Mouse (Mus musculus) cerebellum, postnatal 4 days (tissue): ENCODE results near the gene 4930404N11Rik.

Experiments
- DNase-seq, 2 experiments: peaks; one replicate each; pipeline ENCODE4 v3.0.0; 2022; ENCODE audit warnings: low spot score in 2 of 2, mixed read lengths in 1 of 2

4930404N11Rik gene

DNA sequence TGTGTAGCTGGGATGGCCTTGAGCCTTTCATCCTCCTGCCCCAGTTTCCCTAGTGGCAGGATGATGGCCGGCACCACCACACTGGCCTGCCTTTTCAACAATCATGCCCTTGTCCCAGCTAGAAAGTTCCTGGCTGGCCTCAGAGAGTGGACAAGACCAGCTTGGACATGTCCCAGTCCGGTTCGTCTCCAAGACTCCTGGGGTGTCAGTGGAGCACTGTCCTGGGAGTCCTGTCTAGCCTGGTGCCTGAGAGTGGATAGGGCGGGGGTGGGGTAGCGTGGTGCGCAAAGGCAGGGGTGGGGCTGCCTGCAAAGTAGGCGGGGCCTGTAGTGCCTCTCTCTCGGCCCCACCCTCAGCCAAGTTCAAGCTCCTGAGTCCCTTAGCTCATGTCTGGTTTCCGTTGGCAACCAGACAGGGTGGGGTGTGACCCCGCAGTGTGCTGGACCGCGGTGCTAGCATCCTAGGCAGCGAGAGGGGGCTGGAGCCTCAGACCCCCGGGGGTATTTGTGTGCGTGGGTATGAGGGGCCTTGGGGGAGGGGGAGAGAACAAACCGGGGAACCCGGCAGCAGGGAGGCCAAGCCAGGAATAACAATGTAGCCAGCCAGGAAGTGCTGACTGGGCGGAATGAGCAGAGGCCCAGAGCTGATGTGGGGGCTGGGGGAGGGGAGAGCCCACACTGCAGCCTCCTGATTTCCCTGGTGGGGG is 36.1 kb upstream of the 4930404N11Rik start:
- no peak for DNase-seq

DNA sequence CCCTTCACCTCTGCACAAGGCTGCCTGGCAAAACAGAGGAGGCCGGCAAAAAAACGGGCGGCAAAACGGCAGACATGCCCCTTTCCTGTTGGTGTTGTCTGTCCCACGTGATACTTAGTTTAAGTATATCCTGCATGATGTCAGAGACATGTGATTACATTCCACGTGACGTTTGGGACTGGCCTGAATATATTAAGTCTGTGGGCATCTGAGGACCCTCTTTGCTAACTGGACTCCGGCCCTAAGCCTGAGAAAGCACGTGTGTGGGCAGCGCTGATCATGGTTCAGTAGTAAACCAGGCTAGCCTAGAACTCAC is 35.5 kb upstream of the 4930404N11Rik start:
- no peak for DNase-seq

DNA sequence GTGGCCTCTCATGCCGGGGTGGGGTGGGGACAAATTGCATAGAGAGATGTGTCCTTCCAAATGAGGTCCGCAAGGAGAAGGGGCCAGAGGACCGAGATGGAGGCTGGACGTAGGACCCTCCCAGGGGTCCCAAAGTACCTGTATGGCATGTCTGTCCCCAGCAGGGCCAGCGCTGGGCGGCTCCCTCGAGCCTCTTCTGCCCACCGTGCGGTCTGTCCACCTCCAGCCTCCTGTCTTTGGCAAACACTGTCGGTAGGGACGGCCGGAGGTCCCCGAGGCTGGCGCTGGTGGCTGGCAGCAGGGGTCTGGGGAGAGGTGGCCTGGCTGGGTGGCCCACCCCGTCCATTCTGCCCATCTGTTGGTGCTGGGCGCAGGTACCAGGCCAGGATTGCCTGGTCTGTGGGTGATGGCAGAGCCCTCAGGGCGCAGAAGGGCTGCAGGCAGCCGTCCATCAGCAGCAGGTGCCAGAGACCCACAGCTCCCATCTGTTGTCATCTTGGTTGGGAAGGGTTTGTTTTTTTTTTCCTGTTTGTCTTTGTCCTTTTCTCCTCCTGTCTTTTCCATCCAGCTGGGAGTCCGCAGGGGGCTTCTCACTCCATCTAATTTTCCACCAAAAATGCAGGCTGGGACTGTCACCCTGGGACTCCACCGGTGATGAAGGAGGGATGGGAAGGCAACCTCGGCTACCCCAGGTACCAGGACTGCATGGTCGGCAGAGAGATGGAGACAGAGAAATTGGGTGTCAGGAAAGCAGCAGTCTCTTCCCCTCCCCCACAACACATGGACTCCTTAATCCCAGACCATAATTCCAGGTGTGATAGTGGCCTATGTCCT is 35.0 kb upstream of the 4930404N11Rik start:
- DNase-seq, result peak in 1 of 2 experiments; percentile 81

DNA sequence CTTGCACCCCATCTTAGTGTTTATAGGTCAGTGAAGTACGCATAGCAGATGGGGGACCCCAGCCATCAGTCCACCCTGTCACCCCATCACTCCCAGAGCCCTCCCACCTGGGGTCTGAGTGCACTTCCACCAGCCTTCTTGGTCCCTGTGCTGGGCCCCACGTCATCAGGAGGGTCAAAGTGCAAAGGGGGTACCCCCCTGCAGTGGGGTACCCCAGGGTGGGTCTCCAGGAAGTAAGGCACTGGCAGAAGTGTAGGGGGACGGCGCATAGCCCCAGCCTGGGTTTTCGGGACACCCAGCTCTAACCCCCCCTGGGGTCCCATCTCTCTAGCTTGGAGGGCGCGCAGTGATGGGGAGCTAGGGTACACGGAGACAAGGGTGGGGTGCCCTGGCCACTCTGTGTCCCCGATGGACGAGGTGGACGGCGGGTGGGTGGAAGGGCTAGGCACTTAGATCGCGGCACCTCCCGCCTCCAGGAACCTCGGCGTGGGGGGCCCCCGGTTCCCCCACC is 34.2 kb upstream of the 4930404N11Rik start:
- no peak for DNase-seq

DNA sequence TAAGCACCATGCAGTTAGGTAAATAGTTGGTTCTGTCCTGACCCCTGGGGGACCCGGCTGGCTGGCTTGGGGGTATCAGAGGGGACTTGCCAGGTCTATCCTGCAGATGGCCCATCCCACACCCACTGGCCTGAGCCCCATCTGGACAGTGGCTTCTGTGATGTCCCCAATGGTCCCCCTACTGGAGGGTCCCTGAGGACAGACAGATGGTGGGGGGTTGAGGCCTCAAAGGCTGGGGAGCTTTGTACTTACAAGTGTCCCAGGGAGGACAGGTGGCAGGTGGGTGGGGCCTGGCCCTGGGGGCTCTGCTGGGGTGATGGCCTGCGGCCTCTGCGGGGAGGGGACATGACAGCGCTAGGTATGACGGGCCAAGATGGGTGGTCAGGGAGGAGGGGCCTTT is 33.7 kb upstream of the 4930404N11Rik start:
- no peak for DNase-seq

DNA sequence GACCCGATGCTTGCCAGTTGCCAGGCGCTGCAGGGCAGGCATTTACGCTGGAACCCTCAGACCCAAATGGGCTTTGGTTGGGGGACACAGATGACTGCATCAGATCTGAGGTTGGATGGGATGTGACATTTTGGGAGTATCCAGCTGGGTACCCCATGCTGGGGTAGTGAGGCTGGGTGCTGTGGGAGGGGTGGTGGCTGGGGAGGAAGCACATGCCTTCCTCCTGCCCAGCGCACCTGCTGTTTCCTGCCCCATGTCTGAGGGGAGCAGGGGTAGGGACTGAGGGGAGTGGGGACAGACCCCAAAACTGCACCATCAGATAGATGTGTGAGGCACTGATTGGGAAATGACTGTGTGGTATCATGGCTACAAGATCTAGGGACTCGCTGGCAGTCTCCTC is 31.1 kb upstream of the 4930404N11Rik start:
- no peak for DNase-seq

DNA sequence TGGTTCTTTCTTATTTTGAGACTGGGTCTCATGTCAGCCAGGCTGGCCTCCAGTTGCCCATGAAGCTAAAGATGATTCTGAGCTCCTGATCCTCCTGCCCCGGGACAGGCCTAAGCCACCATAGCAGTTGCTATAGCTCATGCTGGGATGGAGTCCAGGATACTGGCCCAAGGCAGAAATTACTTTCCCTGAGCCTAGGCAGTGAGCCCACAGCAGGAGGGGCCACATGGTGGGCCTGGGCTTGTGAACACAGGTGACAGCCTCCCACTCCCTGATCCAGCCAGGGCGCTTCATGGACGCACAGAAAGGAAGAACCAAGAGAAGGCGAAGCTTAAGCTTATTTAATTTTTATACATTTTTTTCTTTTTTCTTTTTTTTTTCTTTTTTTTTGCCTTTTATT is 30.2 kb upstream of the 4930404N11Rik start:
- no peak for DNase-seq

DNA sequence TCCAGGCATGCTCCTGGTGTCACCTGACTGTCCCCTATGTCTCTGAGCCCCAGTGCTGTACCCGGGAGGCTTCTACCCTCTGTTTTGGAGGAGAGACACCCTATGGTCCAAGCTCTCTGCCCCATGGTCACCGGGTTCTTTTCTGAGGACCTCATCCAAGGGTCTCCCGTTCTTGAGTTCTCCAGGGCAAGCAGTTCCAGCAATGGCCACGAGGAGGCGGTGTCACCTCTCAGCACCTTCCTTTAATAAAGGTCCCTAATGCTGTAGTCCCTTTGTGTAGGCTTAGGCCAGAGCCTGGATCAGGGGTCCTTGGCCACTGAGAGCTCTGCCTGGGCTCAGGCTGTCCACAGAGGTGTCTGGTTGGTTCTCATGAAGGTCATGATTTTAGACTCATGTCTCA is 29.5 kb upstream of the 4930404N11Rik start:
- peak; percentile 55 to 86 for DNase-seq

DNA sequence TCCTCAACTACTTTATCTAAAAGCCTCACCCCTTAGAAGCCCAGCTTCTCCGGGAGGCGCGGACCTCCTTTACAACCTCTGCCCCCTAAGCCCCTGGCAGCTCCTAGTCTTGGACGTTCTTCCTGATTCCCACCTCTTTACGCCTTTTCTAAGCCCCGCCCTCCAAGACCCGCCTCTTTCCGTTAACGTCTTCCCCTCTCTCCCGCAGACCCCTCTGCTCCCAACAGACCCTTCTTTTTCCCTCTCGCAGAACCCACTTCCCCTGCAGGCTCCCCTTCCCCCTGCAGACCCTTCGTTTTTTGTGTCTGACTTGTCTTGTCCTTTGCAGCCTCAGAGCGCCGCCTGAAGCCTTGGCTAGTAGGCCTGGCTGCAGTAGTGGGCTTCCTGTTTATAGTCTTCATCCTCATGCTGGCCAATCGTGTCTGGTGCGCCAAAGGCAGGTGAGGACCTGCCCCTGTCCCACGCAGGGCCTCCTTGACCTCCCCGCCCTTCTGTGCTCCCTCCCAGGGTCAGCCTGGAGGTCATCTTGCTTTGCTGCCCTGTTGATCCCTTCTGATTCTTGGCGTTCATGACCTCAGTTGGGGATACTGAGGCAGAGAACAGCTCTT is 27.9 kb upstream of the 4930404N11Rik start:
- no peak for DNase-seq

DNA sequence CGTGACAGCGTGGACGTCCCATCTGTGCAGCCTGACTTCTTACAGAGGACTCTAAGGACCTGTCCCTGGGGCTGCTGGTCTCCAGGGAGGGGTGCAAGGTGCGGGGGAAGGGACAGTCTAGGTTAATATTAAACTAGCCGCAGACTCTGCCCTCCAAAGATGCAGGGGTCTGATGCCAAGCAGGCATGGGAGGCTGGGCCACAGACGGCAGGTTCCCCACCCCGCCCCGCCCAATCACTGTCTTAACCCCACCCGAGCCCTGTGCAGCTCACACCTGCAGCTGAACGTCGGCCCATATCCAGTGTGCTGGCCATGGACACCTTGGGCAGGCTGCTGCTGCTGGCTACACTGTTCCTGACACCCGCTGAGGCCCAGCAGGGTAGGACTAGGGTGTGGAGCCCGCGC is 27.2 kb upstream of the 4930404N11Rik start, which contains the start of gene Smim24:
Smim24 (plus strand) TSS at position 271 of the 405 bp plus-strand sequence.
- DNase-seq, result no peak

DNA sequence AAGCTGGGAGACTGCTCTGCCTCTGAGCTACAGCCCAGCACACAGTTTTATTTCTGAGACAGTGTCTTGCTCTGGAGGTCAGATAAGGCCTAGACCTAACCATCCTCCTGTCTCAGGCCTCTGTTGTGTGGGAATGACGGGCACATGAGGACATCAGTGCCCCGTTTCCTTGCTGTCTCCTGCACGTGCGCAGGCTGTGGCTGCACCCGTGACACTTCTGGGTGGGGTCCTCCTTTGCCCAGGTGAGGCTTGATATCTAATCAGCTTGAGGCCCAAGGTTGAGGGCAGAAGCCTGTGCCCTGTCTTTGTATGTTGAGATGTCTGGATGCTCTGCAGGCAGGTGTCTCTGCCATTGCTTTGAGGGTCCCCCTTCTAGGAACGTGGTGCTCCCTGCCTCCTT is 26.7 kb upstream of the 4930404N11Rik start:
- DNase-seq, result no peak

DNA sequence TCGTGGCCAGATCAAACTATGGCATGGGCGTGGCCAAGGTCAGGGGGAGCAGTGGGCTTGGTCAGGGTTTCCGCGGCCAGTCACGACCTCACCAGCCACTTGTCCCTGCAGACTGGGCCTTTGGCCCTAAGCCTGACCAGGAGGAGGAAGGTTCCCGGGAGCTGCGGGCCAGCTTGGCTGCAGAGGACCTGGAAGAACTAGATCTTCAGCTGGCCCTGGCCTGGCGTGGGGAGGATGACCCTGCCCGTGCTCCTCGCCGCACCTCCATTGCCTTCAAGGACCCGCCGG is 25.0 kb upstream of the 4930404N11Rik start:
- no peak for DNase-seq

DNA sequence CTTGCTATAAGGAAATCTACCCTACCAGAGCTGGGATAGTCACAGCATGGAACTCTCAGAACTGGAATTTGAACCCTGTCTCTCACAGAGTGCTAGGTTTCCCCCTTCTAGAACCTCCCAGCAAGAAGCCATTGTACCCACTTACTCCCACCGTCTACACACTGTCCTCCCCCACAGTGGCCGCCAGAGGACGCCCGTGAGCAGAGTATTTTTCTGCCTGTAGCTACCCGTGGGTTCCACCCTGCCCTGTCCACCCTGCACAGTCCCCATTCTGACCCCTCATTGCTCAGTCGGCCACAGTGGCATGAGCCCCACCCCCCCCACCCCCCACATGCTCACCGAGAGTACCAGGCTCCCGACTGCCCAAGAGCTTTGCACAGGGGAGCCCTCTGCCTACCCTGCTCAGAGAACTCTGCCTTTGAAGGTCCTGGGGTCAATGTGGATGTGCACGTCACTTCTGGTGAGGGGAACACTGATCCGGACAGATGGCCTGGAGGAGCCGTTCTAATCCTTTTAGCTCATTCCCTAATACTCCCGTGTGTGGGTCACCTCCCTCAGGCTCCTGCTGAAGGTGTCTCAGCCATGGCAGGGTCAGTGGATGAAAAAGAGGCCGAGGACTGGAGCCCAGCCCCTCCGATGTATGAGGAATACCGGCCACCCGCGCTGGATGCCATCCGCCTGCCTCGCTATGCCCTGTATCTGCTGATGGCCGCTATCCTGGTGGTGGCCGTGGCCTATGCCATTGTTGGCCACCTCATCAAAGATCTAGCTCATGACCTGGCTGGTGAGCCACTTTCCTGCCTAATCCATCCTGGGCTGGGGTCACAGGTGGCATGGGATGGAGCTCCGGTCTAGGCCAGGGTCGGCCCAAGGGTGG is 24.4 kb upstream of the 4930404N11Rik start:
- DNase-seq, result peak; percentile 75 to 81

DNA sequence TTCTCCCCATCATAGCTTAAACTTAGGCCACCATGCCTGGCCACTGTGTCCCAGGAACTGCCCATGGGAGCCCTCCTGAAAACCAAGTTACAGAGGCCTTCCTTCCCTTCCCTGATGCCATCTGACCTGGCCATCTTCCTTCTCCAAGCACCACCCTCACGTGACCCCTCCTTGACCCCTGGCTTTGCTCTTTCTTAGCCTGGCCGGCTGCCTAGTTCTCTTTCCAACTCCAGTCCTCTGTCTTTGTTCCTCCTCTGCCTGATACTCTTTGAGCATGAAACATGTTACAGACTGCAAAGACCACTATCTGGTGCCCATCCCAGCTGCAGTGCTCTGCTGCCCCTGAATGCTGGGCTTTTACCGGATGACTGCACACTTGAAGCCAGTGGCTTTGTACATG is 23.8 kb upstream of the 4930404N11Rik start:
- no peak for DNase-seq

DNA sequence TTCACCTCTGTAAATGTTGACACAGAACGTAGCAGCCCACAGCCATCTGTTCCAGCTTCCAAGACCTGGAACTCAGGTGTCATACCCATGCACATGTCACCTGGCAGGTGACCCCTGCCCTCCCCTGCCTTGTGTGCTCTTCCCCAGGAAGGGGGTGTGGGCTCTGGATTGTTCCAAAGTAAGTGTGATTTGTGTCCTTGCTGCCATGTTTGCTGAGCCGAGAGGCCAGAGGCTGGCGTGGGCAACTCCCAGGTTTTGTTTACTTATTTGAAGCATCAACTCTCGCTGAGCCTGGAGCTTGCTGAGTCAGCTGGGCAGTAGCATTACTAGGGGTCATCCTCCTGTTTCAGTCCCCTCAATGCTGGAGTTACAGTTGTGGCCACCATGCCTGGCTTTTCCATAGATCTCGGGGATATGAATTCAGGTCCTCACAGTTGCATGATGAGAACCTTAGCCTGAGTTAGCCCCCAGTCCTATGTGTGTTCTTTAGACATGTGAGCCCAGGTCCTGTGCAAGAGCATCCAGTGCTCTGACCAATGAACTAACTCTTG is 23.0 kb upstream of the 4930404N11Rik start, which contains the start of gene Gm48552:
Gm48552 (plus strand) TSS at position 501 of the 551 bp plus-strand sequence.
- DNase-seq, result no peak

DNA sequence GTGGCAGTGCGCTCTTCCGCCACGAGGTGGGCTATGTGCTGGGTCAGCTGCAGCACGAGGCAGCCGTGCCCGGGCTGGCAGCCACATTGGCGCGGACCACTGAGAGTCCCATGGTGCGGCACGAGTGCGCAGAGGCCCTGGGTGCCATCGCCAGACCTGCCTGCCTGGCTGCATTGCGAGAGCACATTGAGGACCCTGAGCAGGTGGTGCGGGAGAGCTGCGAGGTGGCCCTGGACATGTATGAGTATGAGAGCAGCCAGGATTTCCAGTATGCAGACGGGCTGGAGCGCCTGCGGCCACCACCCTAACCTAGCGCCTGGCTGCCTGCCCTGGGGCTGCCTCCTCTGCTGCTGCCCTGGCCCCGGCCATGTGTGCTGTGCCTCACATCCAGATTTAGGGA is 22.1 kb upstream of the 4930404N11Rik start:
- DNase-seq, result no peak

DNA sequence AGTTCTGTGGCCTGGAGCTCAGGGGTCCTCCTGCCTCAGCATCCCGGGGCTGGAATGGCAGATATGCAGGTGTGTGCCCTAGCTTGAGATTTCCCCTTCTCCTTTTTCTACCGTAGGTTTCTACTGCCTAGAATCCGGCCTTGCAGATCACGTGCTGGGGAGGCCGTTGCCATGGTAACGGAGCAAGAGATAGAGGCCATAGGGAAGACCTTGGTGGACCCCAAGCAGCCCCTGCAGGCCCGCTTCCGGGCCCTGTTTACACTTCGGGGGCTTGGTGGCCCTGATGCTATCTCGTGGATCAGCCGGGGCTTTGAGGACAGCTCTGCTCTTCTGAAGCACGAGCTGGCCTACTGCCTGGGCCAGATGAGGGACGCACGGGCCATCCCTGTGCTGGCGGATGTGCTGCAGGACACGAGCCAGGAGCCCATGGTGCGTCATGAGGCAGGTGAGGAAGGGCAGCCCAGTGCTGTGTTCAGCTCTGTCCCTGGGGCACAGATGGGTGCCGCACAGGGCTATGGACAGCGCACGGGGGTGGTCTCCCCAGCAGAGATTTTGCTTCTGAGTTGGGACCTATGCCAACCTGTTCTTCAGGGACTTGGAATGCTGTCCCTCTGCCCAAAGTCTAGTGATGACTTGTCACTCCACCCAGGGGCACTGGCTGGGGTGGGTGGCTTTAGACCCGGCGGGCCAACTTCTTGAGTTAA is 20.1 kb upstream of the 4930404N11Rik start:
- DNase-seq, result no peak

DNA sequence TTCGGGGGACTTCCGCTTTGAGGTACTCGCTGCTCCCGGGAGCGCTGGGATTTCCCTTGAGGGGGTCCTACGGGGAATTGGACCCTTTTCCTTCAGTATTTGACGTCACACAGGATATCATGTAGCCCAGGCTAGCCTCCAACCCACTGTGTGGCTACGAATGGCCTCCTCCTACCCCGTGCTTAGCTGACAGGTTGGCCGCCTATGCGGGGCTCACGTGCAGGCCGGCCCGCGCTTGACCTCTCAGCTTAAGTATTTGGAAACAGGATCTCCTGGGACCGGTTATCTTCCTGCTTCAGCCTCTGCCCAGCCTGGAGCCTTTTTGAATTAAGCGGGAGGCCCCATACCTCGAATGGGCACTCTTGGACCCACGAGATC is 19.0 kb upstream of the 4930404N11Rik start:
- DNase-seq, result no peak

DNA sequence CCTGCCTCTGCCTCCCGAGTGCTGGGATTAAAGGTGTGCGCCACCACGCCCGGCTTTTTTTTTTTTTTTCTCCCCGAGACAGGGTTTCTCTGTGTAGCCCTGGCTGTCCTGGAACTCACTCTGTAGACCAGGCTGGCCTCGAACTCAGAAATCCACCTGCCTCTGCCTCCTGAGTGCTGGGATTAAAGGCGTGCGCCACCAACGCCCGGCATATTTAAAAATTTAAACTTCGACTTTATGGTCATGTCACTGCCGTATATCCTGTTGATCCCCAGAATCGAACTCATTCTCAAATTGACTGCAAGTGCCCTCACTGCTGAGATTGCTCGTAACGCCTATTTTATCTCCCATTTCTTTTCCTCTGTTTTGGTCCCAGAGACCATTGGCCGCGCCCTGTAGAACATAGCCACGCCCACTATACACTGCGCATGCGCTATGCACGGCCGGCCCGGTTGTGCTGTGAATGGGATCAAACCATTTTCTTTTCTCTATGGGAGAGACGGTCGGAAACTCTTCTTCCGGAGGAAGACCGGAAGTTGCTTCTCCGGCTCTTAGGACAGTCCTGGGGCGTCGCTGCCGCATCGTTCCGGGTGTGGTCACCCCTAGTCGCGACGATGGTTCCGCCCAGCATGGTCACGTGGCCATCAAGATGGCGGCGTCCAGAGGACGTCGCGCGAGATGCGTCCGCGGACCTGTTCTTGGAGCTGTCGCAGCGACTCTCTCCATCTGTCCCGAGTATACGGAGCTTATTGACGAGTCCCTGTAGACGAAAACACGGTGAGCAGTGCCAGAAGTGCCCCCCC is 18.4 kb upstream of the 4930404N11Rik start, which contains the start of the genes Dohh and Gm48551:
Dohh (plus strand) TSS at position 627 of the 803 bp plus-strand sequence.
Gm48551 (plus strand) TSS at position 665 of the 803 bp plus-strand sequence.
- DNase-seq, result peak; percentile 98 to 99

DNA sequence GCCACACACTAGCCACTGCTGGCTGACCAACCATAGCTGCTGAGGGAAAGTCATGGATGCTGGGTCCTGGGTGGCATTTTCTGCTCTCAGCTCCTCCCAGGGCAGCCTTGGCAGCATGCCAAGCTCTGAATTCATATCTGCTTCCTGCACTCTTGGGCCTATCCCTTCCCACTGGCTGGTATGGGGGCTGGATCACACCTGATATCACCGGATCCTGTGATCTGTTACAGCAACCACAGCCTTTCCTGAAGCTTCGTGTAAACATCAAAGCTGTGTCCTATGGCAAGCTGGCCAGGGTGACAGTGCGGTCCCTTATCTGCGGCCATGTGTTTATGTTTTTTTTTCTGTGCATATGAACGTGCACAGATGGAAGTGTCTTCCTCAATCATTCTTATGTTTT is 16.4 kb upstream of the 4930404N11Rik start:
- DNase-seq, result no peak
